Mouse (Mus musculus): Measurements from ENCODE around the gene Ms4a3. TPM values are rescaled to one million over a fixed set of nuclear protein-coding genes. Genes with fewer than 3 reads are reported as not detected.

The Ms4a3 gene
- total RNA-seq, 1 experiment, result not detected

- Histone ChIP-seq H3K27ac (ENCODE audit: insufficient read depth, low read depth, low read length, poor library complexity, severe bottlenecking) (no peak overlapping the region), H3K4me1 (ENCODE audit: control insufficient read depth in 2 of 2, insufficient read depth in 2 of 2, low read length in 2 of 2, poor library complexity in 1 of 2) (no peaks in the 10 kb centered on the region), H3K4me3 (ENCODE audit: insufficient read depth in 1 of 2, low read depth in 1 of 2, low read length in 2 of 2, poor library complexity in 1 of 2, severe bottlenecking in 1 of 2) (no peak overlapping the region), H3K9ac (ENCODE audit: insufficient read depth, low read depth, low read length, poor library complexity, severe bottlenecking) (no peak overlapping the region), H3K36me3 (ENCODE audit: control insufficient read depth, insufficient read depth, low read length, poor library complexity, severe bottlenecking) (no peaks in the 10 kb centered on the region), H3K9me3 (ENCODE audit: control insufficient read depth, insufficient read depth, low read depth, low read length) (no peaks in the 10 kb centered on the region)
- in situ Hi-C loops (cut with MboI; ENCODE audit: low sequenced_read_pairs in 2 of 2, unreplicated experiment in 2 of 2), result no loop called here
- TF ChIP-seq HCFC1 (IDR thresholded peaks at IDR 0.05; ENCODE audit: borderline replicate concordance, insufficient read depth, low read length), result no peak
- no peak for TF ChIP-seq MAFK (IDR thresholded peaks at IDR 0.05; ENCODE audit: insufficient read depth, low read depth, low read length)
- no peak for DNase-seq (ENCODE audit: low read depth, low spot score)
Measured at GRCm38 (mm10) chr19:11646166-11646565, 5.5 kb upstream of the Ms4a3 start.

GRCm38 (mm10) chr19:11639038-11639437 is 1.6 kb downstream of the Ms4a3 start:
- H3K27ac ChIP-seq (ENCODE audit: insufficient read depth, low read depth, low read length, poor library complexity, severe bottlenecking), result no peak overlapping the region
- no peaks in the 10 kb centered on the region for H3K4me1 ChIP-seq (ENCODE audit: control insufficient read depth in 2 of 2, insufficient read depth in 2 of 2, low read length in 2 of 2, poor library complexity in 1 of 2)
- in situ Hi-C loops (cut with MboI; ENCODE audit: low sequenced_read_pairs in 2 of 2, unreplicated experiment in 2 of 2), result no loop called here
- no peak overlapping the region for H3K4me3 ChIP-seq (ENCODE audit: insufficient read depth in 1 of 2, low read depth in 1 of 2, low read length in 2 of 2, poor library complexity in 1 of 2, severe bottlenecking in 1 of 2)
- no peak for TF ChIP-seq HCFC1 (IDR thresholded peaks at IDR 0.05; ENCODE audit: borderline replicate concordance, insufficient read depth, low read length)
- no peaks in the 10 kb centered on the region for H3K9me3 ChIP-seq (ENCODE audit: control insufficient read depth, insufficient read depth, low read depth, low read length)
- H3K36me3 ChIP-seq (ENCODE audit: control insufficient read depth, insufficient read depth, low read length, poor library complexity, severe bottlenecking), result no peaks in the 10 kb centered on the region
- H3K9ac ChIP-seq (ENCODE audit: insufficient read depth, low read depth, low read length, poor library complexity, severe bottlenecking), result no peak overlapping the region
- no peak for DNase-seq (ENCODE audit: low read depth, low spot score)

GRCm38 (mm10) chr19:11635572-11635971 is 5.1 kb downstream of the Ms4a3 start:
- Histone ChIP-seq H3K4me1 (ENCODE audit: control insufficient read depth in 2 of 2, insufficient read depth in 2 of 2, low read length in 2 of 2, poor library complexity in 1 of 2) (no peaks in the 10 kb centered on the region), H3K27ac (ENCODE audit: insufficient read depth, low read depth, low read length, poor library complexity, severe bottlenecking) (no peak overlapping the region), H3K9ac (ENCODE audit: insufficient read depth, low read depth, low read length, poor library complexity, severe bottlenecking) (no peak overlapping the region), H3K36me3 (ENCODE audit: control insufficient read depth, insufficient read depth, low read length, poor library complexity, severe bottlenecking) (no peaks in the 10 kb centered on the region), H3K4me3 (ENCODE audit: insufficient read depth in 1 of 2, low read depth in 1 of 2, low read length in 2 of 2, poor library complexity in 1 of 2, severe bottlenecking in 1 of 2) (no peak overlapping the region), H3K9me3 (ENCODE audit: control insufficient read depth, insufficient read depth, low read depth, low read length) (no peaks in the 10 kb centered on the region)
- DNase-seq (ENCODE audit: low read depth, low spot score), result no peak
- in situ Hi-C loops (cut with MboI; ENCODE audit: low sequenced_read_pairs in 2 of 2, unreplicated experiment in 2 of 2), result no loop called here
- no peak for TF ChIP-seq ZNF384 (IDR thresholded peaks at IDR 0.05; ENCODE audit: low read depth, low read length)
- TF ChIP-seq CHD2 (IDR thresholded peaks at IDR 0.05; ENCODE audit: low read depth, low read length), result no peak
- no peak for TF ChIP-seq MAFK (IDR thresholded peaks at IDR 0.05; ENCODE audit: insufficient read depth, low read depth, low read length)

DNA sequence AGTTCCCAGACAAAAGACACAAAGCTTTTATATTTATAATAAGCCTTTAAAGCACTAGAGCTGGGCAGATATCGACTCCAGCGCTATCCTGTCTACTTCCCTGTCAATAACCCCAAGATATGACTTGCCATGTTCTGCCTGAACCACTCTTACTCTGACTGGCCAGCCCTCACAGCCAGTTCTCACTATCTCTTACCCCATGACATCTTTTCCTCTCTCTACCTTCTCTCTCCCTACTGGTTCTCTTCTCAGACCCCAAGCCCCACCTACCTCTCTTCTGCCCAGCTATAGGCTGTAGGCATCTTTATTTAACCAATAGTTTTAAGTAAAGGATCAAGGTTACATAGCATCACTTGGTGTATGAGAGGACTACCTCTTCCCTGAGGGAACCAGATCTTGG is 6.3 kb downstream of the Ms4a3 start:
- in situ Hi-C loops (cut with MboI; ENCODE audit: low sequenced_read_pairs in 2 of 2, unreplicated experiment in 2 of 2), result no loop called here

DNA sequence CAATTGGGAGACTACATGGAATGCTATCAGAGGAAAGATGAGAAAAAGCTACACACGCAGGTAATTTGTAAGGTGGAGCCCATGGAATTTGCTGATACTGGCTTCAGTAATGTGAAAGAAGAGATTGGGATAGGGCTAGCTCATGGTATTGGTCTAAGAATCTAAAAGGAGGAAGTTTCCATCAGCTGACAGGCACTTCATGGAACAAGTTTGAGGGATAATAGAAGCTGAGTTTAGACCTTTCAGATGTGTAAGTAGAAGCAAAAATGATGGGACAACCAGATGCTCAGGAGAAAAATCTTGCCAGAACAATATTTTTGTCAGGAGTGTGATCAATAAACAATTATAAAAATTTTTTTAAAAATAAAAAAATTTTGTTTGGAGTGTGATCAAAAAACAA is 6.9 kb downstream of the Ms4a3 start:
- in situ Hi-C loops (cut with MboI; ENCODE audit: low sequenced_read_pairs in 2 of 2, unreplicated experiment in 2 of 2), result no loop called here
- DNase-seq (ENCODE audit: low read depth, low spot score), result no peak
- H3K4me1 ChIP-seq (ENCODE audit: control insufficient read depth in 2 of 2, insufficient read depth in 2 of 2, low read length in 2 of 2, poor library complexity in 1 of 2), result no peaks in the 10 kb centered on the region
- H3K36me3 ChIP-seq (ENCODE audit: control insufficient read depth, insufficient read depth, low read length, poor library complexity, severe bottlenecking), result no peaks in the 10 kb centered on the region
- no peak overlapping the region for H3K4me3 ChIP-seq (ENCODE audit: insufficient read depth in 1 of 2, low read depth in 1 of 2, low read length in 2 of 2, poor library complexity in 1 of 2, severe bottlenecking in 1 of 2)
- H3K9me3 ChIP-seq (ENCODE audit: control insufficient read depth, insufficient read depth, low read depth, low read length), result no peaks in the 10 kb centered on the region
- no peak overlapping the region for H3K9ac ChIP-seq (ENCODE audit: insufficient read depth, low read depth, low read length, poor library complexity, severe bottlenecking)
- H3K27ac ChIP-seq (ENCODE audit: insufficient read depth, low read depth, low read length, poor library complexity, severe bottlenecking), result no peak overlapping the region
- TF ChIP-seq ZC3H11A (IDR thresholded peaks at IDR 0.05; ENCODE audit: borderline replicate concordance, low read depth, low read length) (no peak), HCFC1 (IDR thresholded peaks at IDR 0.05; ENCODE audit: borderline replicate concordance, insufficient read depth, low read length) (no peak), MAFK (IDR thresholded peaks at IDR 0.05; ENCODE audit: insufficient read depth, low read depth, low read length) (no peak), ZNF384 (IDR thresholded peaks at IDR 0.05; ENCODE audit: low read depth, low read length) (no peak), CHD2 (IDR thresholded peaks at IDR 0.05; ENCODE audit: low read depth, low read length) (no peak)

More for the DNA sequence above, 6.3 kb downstream of the Ms4a3 start:
- no peaks in the 10 kb centered on the region for H3K36me3 ChIP-seq (ENCODE audit: control insufficient read depth, insufficient read depth, low read length, poor library complexity, severe bottlenecking)
- H3K9ac ChIP-seq (ENCODE audit: insufficient read depth, low read depth, low read length, poor library complexity, severe bottlenecking), result no peak overlapping the region
- H3K9me3 ChIP-seq (ENCODE audit: control insufficient read depth, insufficient read depth, low read depth, low read length), result no peaks in the 10 kb centered on the region
- no peaks in the 10 kb centered on the region for H3K4me1 ChIP-seq (ENCODE audit: control insufficient read depth in 2 of 2, insufficient read depth in 2 of 2, low read length in 2 of 2, poor library complexity in 1 of 2)
- DNase-seq (ENCODE audit: low read depth, low spot score), result no peak
- H3K4me3 ChIP-seq (ENCODE audit: insufficient read depth in 1 of 2, low read depth in 1 of 2, low read length in 2 of 2, poor library complexity in 1 of 2, severe bottlenecking in 1 of 2), result no peak overlapping the region
- no peak for TF ChIP-seq ZC3H11A (IDR thresholded peaks at IDR 0.05; ENCODE audit: borderline replicate concordance, low read depth, low read length)
- no peak for TF ChIP-seq ZNF384 (IDR thresholded peaks at IDR 0.05; ENCODE audit: low read depth, low read length)
- no peak for TF ChIP-seq CHD2 (IDR thresholded peaks at IDR 0.05; ENCODE audit: low read depth, low read length)
- no peak overlapping the region for H3K27ac ChIP-seq (ENCODE audit: insufficient read depth, low read depth, low read length, poor library complexity, severe bottlenecking)

Measured in ES-E14 (cell line).